Mouse (Mus musculus) liver, postnatal 0 days (tissue): ENCODE data around the gene Zfp652. TPM values are rescaled to one million over a fixed set of nuclear protein-coding genes. Genes with fewer than 3 reads are reported as not detected.

ENCODE experiments used
- ATAC-seq: fragments of 200-750 bp; cut with Nextera tagmentation; 2 replicates; pipeline ENCODE4 v1.8.0; 2017; ENCODE audit warnings: mild to moderate bottlenecking, moderate library complexity
- DNase-seq: peaks from one replicate; pipeline ENCODE4 v3.0.0-alpha.2; 2016
- H3K27ac ChIP-seq: fragments of 300-500 bp; sonication (generic); 2 replicates; pipeline ENCODE4 v1.5.1; 2014; ENCODE audit warnings: antibody characterized with exemption, moderate library complexity, mild to moderate bottlenecking, low read depth
- H3K27me3 ChIP-seq: fragments of 300-500 bp; sonication (generic); 2 replicates; pipeline ENCODE4 v1.6.1; 2014; ENCODE audit warnings: low read length, control low read depth, mixed read lengths; ENCODE audit not compliant: insufficient read depth
- H3K36me3 ChIP-seq: fragments of 300-500 bp; sonication (generic); replicated peaks from 2 replicates; pipeline ENCODE4 v1.6.1; 2014; ENCODE audit warnings: mild to moderate bottlenecking, control low read depth, low read length, moderate library complexity, mixed read lengths; ENCODE audit not compliant: insufficient read depth
- H3K4me1 ChIP-seq: fragments of 300-500 bp; sonication (generic); 2 replicates; pipeline ENCODE4 v1.6.1; 2014; ENCODE audit warnings: antibody characterized with exemption, mild to moderate bottlenecking, control low read depth; ENCODE audit not compliant: insufficient read depth
- H3K4me2 ChIP-seq: fragments of 300-500 bp; sonication (generic); 2 replicates; pipeline ENCODE4 v1.6.1; 2014; ENCODE audit warnings: low read depth, mild to moderate bottlenecking, low read length, moderate library complexity, mixed read lengths
- H3K4me3 ChIP-seq: fragments of 300-500 bp; sonication (generic); 2 replicates; pipeline ENCODE4 v1.5.1; 2014; ENCODE audit warnings: low read depth, low read length
- H3K9ac ChIP-seq: fragments of 300-500 bp; sonication (generic); replicated peaks from 2 replicates; pipeline ENCODE4 v1.6.1; 2014; ENCODE audit warnings: mild to moderate bottlenecking, moderate library complexity
- H3K9me3 ChIP-seq: fragments of 300-500 bp; sonication (generic); 2 replicates; pipeline ENCODE4 v1.6.1; 2016; ENCODE audit warnings: mild to moderate bottlenecking, control low read depth, low read length, mixed read lengths
- CTCF ChIP-seq: sonication (generic); IDR thresholded peaks from 2 replicates; pipeline ENCODE4 v1.5.1; 2016; ENCODE audit warnings: antibody characterized with exemption, low read depth
- EP300 ChIP-seq: IDR thresholded peaks from 2 replicates; pipeline ENCODE4 v1.6.1; 2016; ENCODE audit warnings: antibody characterized with exemption, low read depth, mild to moderate bottlenecking
- WGBS: fragments of 180-500 bp; shearing (Covaris S2); extraction: QIAGEN DNeasy Blood & Tissue Kit; methylation state at CpG from one replicate; pipeline ENCODE4 v1.1.7; 2014; ENCODE audit not compliant: insufficient replicate concordance; 5-methylcytosine and 5-hydroxymethylcytosine counted together
- polyA plus RNA-seq: library from polyadenylated mRNA; unstranded; fragments of >200 nt; fragmentation: Nextera tagmentation; extraction: Ambion mirVana; gene quantifications from 2 replicates; pipeline ENCODE4 v1.2.1, GENCODE M21; 2015

Gene Zfp652
- polyA plus RNA-seq, 1 experiment from 2014 or later, result 5.6 TPM

- WGBS, result 88% methylated on average over 6 of the region's 6 CpGs
- Histone ChIP-seq H3K27ac (no peak overlapping the region), H3K4me1 (peaks cover 12% of the 10 kb centered on the region; the same call in 1 of the 2 replicates)
These were observed 99.3 kb downstream of the Zfp652 start for GRCm38 (mm10) chr11:95811741-95812140.

DNA sequence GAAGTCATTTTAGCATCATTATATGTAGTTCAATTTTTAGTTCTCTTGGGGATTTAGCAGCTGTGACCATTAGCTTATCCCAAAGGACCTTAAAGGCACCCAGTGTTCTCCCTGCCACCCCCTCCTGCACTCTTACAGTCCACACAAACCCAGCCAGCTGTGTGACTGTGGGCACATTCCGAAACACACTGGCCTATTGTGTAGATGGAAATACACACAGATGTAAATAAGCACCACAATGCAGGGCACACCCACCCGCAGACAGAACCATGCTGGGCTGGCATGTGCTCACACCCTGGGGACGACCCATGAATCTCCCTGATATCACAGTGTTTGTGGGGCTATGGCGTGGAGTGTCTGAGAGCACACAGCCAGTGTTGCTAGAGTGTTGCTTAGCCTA lies 99.8 kb downstream of the Zfp652 start:
- Histone ChIP-seq H3K9ac (no peak overlapping the region), H3K27ac (no peak overlapping the region), H3K9me3 (no peaks in the 10 kb centered on the region), H3K4me2 (no peak overlapping the region), H3K36me3 (no peaks in the 10 kb centered on the region), H3K27me3 (no peaks in the 10 kb centered on the region), H3K4me1 (peaks cover 12% of the 10 kb centered on the region; the same call in 1 of the 2 replicates), H3K4me3 (no peak overlapping the region)
- no peak for ATAC-seq
- TF ChIP-seq CTCF, result no peak
- no peak for DNase-seq
- 78% methylated on average over 4 of the region's 4 CpGs for WGBS

More at GRCm38 (mm10) chr11:95811741-95812140, 99.3 kb downstream of the Zfp652 start:
- ATAC-seq (no peak), DNase-seq (no peak)
- no peak overlapping the region for H3K4me3 ChIP-seq
- no peaks in the 10 kb centered on the region for H3K36me3 ChIP-seq
- no peak overlapping the region for H3K9ac ChIP-seq
- TF ChIP-seq CTCF, result no peak
- no peak for TF ChIP-seq EP300
- no peaks in the 10 kb centered on the region for H3K9me3 ChIP-seq
- no peaks in the 10 kb centered on the region for H3K27me3 ChIP-seq
- no peak overlapping the region for H3K4me2 ChIP-seq

DNA sequence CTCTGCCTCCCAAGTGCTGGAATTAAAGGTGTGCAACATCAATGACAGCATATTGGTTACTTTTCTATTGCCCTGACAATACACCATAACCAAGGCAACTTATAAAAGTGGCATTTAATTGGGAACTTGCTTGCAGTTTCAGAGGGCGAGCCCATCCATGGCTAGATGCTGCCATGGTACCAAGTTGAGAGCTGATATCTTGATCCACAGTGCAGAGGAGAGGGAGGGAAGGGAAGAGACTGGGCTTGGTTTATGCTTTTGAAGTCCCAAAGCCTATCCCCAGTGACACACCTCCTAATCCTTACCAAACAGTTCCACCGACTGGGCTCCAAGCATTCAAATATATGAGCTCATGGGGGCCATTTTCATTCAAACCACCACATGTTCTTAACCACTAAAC lies 101.6 kb downstream of the Zfp652 start:
- Histone ChIP-seq H3K4me3 (no peak overlapping the region), H3K9ac (no peak overlapping the region), H3K27ac (no peak overlapping the region), H3K36me3 (no peaks in the 10 kb centered on the region), H3K9me3 (no peaks in the 10 kb centered on the region), H3K4me1 (peaks cover 12% of the 10 kb centered on the region; the same call in 1 of the 2 replicates), H3K27me3 (no peaks in the 10 kb centered on the region), H3K4me2 (no peak overlapping the region)
- TF ChIP-seq CTCF (no peak), EP300 (no peak)
- ATAC-seq (no peak), DNase-seq (no peak)
- WGBS, result 83% methylated on average over 2 of the region's 2 CpGs

DNA sequence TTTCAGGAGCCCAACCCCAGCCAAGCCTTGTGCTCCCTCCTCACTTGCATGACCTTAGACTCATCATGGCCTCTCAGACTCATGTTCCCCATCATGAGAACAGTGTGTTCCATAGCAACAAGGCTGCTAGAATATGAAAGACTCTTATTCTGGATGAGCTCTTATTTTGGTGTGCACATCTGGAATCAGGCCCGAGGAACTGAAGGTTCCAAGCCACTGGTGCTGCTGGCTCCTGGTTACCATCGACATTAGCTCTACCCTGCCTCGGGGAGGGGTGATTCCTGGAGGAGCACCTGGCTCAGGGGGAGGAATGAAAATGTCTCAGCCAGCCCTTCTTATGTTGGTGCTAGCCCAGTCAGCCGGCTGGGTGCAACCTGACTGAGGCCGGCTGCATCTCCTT lies 102.4 kb downstream of the Zfp652 start:
- Histone ChIP-seq H3K4me1 (peaks cover 8% of the 10 kb centered on the region; the same call in 1 of the 2 replicates), H3K4me2 (no peak overlapping the region), H3K4me3 (no peak overlapping the region), H3K27ac (no peak overlapping the region), H3K9ac (no peak overlapping the region), H3K9me3 (no peaks in the 10 kb centered on the region), H3K27me3 (no peaks in the 10 kb centered on the region), H3K36me3 (no peaks in the 10 kb centered on the region)
- DNase-seq (no peak), ATAC-seq (no peak)
- 82% methylated on average over 5 of the region's 5 CpGs for WGBS
- TF ChIP-seq EP300, result no peak
- no peak for TF ChIP-seq CTCF

DNA sequence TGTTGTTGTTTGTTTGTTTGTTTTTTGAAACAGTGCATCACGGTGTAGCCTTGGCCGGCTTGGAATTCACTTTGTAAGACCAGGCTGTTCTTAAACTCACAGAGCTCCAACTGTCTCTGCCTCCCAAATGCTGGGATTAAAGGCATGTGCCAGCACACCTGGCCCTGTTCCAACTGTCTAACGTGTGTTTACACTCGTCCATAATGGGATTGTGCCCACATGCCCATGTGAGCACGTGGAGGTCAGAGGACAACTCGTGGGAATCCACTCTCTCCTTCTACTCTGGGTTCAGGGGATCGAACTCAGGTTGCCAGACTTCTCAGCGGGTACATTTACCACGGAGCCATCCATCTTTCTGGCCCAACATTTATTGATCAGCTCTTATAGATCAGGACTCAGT lies 102.9 kb downstream of the Zfp652 start:
- Histone ChIP-seq H3K27me3 (no peaks in the 10 kb centered on the region), H3K9me3 (no peaks in the 10 kb centered on the region), H3K4me1 (peaks cover 4% of the 10 kb centered on the region; the same call in 1 of the 2 replicates), H3K9ac (no peak overlapping the region), H3K27ac (no peak overlapping the region), H3K36me3 (no peaks in the 10 kb centered on the region), H3K4me2 (no peak overlapping the region), H3K4me3 (no peak overlapping the region)
- ATAC-seq (no peak), DNase-seq (no peak)
- TF ChIP-seq CTCF (no peak), EP300 (no peak)
- WGBS, result 77% methylated on average over 9 of the region's 9 CpGs

DNA sequence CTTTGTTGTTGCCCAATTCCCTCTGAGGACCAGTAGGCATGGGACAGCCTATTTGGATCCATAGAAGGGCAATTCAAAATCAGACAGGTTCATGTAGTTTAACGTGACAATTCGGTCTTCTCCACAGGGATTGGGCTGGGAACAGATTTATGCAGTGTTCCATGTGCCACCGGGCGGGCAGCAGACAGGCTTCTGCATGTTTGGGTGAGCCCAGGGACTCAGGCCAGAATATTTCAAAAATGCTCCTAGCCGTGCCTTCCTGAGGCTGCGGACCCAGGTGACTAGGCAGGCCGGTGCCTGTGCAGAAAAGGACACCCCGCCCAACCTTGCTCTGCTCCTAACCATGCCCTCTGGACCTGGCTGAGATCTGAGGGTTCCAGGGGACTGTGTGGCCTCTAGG lies 106.7 kb downstream of the Zfp652 start:
- Histone ChIP-seq H3K4me3 (no peak overlapping the region), H3K9ac (no peak overlapping the region), H3K4me2 (no peak overlapping the region), H3K36me3 (no peaks in the 10 kb centered on the region), H3K27me3 (no peaks in the 10 kb centered on the region), H3K27ac (no peak overlapping the region), H3K9me3 (no peaks in the 10 kb centered on the region), H3K4me1 (peaks cover 13% of the 10 kb centered on the region)
- TF ChIP-seq EP300, result no peak
- TF ChIP-seq CTCF, result no peak
- 89% methylated on average over 8 of the region's 8 CpGs for WGBS
- ATAC-seq (no peak), DNase-seq (no peak)

- ATAC-seq, result no peak
- Histone ChIP-seq H3K27ac (no peak overlapping the region), H3K4me3 (no peak overlapping the region), H3K36me3 (no peaks in the 10 kb centered on the region), H3K4me2 (no peak overlapping the region), H3K4me1 (peaks cover 19% of the 10 kb centered on the region), H3K27me3 (peaks cover 6% of the 10 kb centered on the region), H3K9me3 (no peaks in the 10 kb centered on the region), H3K9ac (no peak overlapping the region)
- no peak for TF ChIP-seq CTCF
- no peak for TF ChIP-seq EP300
- 66% methylated on average over 3 of the region's 3 CpGs for WGBS
- DNase-seq, result no peak
These were observed 109.0 kb downstream of the Zfp652 start for GRCm38 (mm10) chr11:95821511-95821910.
